Mouse (Mus musculus) layer of hippocampus, postnatal 25 days (tissue): ENCODE results near the gene Atf4. TPM values are rescaled to one million over a fixed set of nuclear protein-coding genes. Genes with fewer than 3 reads are reported as not detected.

Source experiments
- DNase-seq, 2 experiments: peaks; one replicate each; pipeline ENCODE4 v3.0.0; 2022; ENCODE audit warnings: mixed read lengths in 2 of 2, low spot score in 1 of 2; ENCODE audit errors: extremely low spot score in 1 of 2
- total RNA-seq, 2 experiments: library from RNA; stranded (reverse); gene quantifications; 2 replicates each; pipeline ENCODE4 v1.2.3; 2021

Atf4 gene
- total RNA-seq = 10 to 100 TPM; 91.2 to 93.1 TPM

- DNase-seq = peak; percentile 90 to 99
These were observed at the start of gene Atf4 for GRCm38 (mm10) chr15:80254847-80255645. Gene Atf4 (plus strand): TSS chr15:80255184.

- DNase-seq = no peak
These were observed 48.9 kb upstream of the Atf4 start for GRCm38 (mm10) chr15:80206057-80206565.

GRCm38 (mm10) chr15:80208446-80208845 is 46.5 kb upstream of the Atf4 start:
- no peak for DNase-seq

GRCm38 (mm10) chr15:80213688-80214087 is 41.3 kb upstream of the Atf4 start:
- DNase-seq = no peak

- peak in 1 of 2 experiments; percentile 59 for DNase-seq
These were observed 39.1 kb upstream of the Atf4 start for GRCm38 (mm10) chr15:80215716-80216479.

GRCm38 (mm10) chr15:80216480-80216820 is 38.5 kb upstream of the Atf4 start:
- no peak for DNase-seq

- DNase-seq = no peak
These were observed 37.5 kb upstream of the Atf4 start for GRCm38 (mm10) chr15:80217476-80217875.

DNA sequence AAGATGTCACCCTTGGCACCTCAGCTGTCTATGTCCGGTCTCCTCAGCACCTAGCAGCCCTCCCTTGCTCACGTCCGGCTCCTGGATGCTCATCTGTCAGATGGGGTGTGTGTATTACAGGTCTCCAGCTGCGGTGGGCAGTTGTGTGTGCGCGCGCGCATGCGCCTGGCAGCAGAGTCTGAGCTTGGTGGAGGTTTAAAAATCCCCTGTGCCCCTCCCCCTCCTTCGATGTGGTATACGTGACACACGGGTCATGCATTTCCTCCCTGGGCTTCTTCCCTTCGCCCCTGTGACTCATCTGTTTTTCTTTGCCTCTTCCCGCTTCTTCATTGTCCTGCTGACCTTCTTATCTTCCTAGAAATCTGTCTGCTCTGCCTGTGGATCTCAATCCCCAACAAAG is 35.8 kb upstream of the Atf4 start:
- no peak for DNase-seq

- no peak for DNase-seq
These were observed 35.0 kb upstream of the Atf4 start for GRCm38 (mm10) chr15:80219705-80220657.

DNA sequence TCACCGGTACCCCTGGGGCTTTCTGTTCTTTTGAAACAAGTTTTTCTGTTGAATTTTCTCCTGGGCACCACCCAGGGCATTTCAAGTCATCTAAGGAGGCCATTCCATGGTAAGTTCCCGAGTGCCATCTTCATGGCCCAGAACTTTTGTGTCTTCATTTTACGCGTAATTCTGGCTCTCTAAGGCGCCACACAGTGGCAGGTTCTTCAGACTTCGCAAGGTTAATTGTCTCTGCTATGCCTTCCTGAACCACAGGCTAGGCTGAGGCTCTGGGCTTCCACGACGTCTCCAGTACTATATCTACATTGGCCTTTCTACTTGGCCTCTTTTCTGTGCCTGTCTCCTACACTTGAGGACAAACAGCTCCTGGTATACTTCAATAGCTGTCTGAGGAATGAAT is 34.0 kb upstream of the Atf4 start:
- no peak for DNase-seq

DNA sequence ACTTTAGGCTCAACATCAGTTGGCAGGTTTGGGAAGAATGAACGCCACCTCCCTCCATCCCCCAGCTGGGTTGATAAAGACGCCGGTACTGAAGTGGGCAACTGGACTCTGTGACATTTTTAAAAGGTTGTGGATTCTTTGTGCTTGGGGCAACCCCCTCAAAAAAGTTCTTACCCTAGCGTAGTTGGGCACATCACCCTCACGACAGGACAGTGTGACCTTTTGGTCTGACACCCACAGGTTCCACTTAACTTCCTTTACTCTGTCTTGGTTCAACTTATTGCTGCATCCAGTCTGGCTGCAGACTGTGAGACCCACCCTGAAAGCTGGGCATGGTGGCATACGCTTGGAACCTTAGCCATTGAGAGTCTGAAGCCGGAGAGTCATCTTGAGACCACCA is 31.2 kb upstream of the Atf4 start:
- DNase-seq = no peak

- peak; percentile 59 to 76 for DNase-seq
These were observed 29.8 kb upstream of the Atf4 start for GRCm38 (mm10) chr15:80225208-80225607.

DNA sequence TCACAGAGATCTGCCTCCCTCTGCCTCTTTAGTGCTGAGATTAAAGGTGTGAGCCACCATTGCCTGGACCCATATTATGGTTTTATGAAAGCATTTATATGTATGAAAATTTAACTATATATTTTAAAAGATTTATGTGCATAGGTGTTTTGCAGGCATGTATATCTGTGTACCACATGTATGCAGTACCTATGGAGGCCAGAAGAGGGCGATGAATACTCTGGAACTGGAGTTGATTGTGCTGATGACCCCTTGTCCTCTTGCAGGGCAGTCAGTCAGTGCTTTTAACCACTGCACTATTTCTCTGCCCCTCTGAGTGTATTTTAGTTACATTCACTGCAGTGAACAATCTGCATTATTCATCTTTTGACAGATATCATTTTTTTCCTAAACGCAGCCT is 29.2 kb upstream of the Atf4 start:
- DNase-seq = peak in 1 of 2 experiments; percentile 59

- DNase-seq = no peak
These were observed 26.7 kb upstream of the Atf4 start for GRCm38 (mm10) chr15:80228071-80228800.

DNA sequence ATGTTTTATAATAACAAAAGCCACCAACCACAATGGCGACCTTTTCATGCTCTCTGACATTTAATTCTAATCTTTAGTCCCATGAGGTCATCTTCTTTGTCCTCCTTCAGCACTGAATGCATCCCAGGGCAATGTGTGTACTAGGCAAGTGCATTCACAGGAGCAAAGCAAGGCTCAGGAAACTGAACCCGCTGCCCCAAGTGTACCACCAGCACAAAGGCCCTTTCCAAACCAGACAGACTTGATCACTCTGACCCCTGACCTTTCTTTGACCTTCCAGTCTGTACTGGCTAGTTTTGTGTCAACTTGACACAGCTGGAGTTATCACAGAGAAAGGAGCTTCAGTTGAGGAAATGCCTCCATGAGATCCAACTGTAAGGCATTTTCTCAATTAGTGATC is 22.7 kb upstream of the Atf4 start:
- DNase-seq = no peak

DNA sequence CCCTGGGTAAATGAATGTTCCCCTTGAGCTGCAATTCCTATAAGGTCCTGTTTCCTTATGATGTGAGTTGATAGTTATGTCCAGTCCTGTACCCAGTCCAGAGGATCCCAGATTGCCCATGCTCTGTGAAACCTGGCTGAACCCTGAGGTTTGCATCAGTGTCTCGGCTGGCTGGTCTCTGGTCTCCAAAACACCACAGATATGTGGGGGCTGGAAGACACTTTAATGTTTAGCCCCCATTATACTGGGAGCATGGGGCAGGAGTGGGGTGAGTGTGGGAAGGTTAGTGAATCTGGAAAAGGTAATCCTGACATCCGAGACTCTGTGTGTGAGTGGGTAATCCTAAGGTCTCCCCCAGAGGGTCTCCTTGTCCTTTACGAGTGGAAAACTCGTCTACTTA is 21.9 kb upstream of the Atf4 start:
- DNase-seq = no peak

DNA sequence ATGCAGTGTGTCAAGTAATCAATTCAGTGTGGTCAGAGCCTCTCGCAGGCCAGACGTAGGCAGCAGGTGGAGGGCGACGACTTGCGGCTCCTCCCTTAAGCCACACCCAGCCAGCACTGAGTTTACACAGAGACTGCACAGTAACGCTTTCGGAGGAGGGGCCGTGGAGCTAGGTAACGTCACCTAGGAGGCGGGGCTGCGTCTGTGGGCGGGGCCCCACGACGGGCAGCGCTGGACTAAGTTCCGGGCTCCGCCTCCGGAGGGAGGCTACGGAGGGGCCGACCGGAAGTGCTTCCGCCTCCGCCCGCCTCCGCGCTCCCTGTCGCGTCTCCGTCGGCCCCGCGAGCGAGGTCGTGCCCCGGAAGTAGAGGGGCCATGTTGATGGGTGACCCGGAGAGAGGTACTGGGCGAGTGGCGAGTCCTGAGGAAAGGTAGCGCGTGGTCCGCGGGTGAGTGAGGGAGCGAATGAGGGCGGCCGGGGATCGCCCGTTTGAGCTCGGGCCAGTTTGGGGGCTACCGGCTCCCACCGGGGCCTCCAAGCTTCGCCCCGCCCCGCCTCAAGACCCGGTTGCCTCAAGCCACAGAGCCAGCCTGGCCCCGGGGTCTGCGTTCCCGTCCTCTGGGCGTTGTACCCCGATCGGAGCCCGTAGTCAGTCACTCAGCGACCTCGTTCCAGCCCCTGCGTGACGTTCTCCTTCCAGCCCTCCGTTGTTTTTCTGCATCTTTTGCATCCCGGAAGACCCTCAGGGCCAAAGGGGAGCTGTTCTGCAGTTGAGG is 21.1 kb upstream of the Atf4 start, which contains the start of gene Mief1:
Mief1 (plus strand) TSS at position 286 of the 777 bp plus-strand sequence.
- DNase-seq = peak; percentile 87 to 89

GRCm38 (mm10) chr15:80235535-80235934 is 19.4 kb upstream of the Atf4 start, which contains the start of gene AC140267.1:
Gene AC140267.1 (plus strand): TSS chr15:80235835.
- DNase-seq = no peak

GRCm38 (mm10) chr15:80248135-80248534 is 6.8 kb upstream of the Atf4 start:
- no peak for DNase-seq
